Mouse (Mus musculus) intestine, embryonic 14.5 days (tissue): Measurements from ENCODE around the gene Clec4d. TPM values are rescaled to one million over a fixed set of nuclear protein-coding genes. Genes with fewer than 3 reads are reported as not detected.

Source experiments
- ATAC-seq: fragments of 200-750 bp; cut with Nextera tagmentation; replicated peaks from 2 replicates; pipeline ENCODE4 v1.8.0; 2017; ENCODE audit warnings: low read depth, moderate number of reproducible peaks, moderate TSS enrichment, moderate library complexity; ENCODE audit not compliant: low FRiP score, low TSS enrichment
- DNase-seq: peaks from one replicate; pipeline ENCODE4 v3.0.0-alpha.2; 2018; ENCODE audit warnings: low spot score
- H3K27ac ChIP-seq: fragments of 300-500 bp; sonication (generic); 2 replicates; pipeline ENCODE4 v1.5.1; 2014; ENCODE audit warnings: low read depth, mild to moderate bottlenecking, control low read depth
- H3K27me3 ChIP-seq: fragments of 300-500 bp; sonication (generic); replicated peaks from 2 replicates; pipeline ENCODE4 v1.6.1; 2014; ENCODE audit warnings: low read length, control low read depth; ENCODE audit not compliant: control insufficient read depth, insufficient read depth
- H3K36me3 ChIP-seq: fragments of 300-500 bp; sonication (generic); 2 replicates; pipeline ENCODE4 v1.6.1; 2014; ENCODE audit warnings: low read length, control low read depth; ENCODE audit not compliant: control insufficient read depth, insufficient read depth
- H3K4me1 ChIP-seq: fragments of 300-500 bp; sonication (generic); replicated peaks from 2 replicates; pipeline ENCODE4 v1.6.1; 2014; ENCODE audit warnings: low read length, control low read depth, mixed read lengths; ENCODE audit not compliant: control insufficient read depth, insufficient read depth
- H3K4me2 ChIP-seq: fragments of 300-500 bp; sonication (generic); 2 replicates; pipeline ENCODE4 v1.6.1; 2014; ENCODE audit warnings: low read length
- H3K4me3 ChIP-seq: fragments of 300-500 bp; sonication (generic); 2 replicates; pipeline ENCODE4 v1.5.1; 2014; ENCODE audit warnings: low read depth, low read length, control low read depth, mixed read lengths
- H3K9ac ChIP-seq: fragments of 300-500 bp; sonication (generic); 2 replicates; pipeline ENCODE4 v1.6.1; 2014; ENCODE audit warnings: mild to moderate bottlenecking, low read length
- H3K9me3 ChIP-seq: fragments of 300-500 bp; sonication (generic); 2 replicates; pipeline ENCODE4 v1.6.1; 2016; ENCODE audit warnings: low read length, control low read depth; ENCODE audit not compliant: control insufficient read depth
- WGBS: fragments of 180-500 bp; shearing (Covaris S2); extraction: QIAGEN DNeasy Blood & Tissue Kit; methylation state at CpG from one replicate; pipeline ENCODE4 v1.1.7; 2014; 5-methylcytosine and 5-hydroxymethylcytosine counted together
- polyA plus RNA-seq: library from polyadenylated mRNA; unstranded; fragments of >200 nt; fragmentation: Nextera tagmentation; extraction: Ambion mirVana; gene quantifications from 2 replicates; pipeline ENCODE4 v1.2.1, GENCODE M21; 2014

Gene Clec4d
- polyA plus RNA-seq, 1 experiment from 2014 or later: not detected

DNA sequence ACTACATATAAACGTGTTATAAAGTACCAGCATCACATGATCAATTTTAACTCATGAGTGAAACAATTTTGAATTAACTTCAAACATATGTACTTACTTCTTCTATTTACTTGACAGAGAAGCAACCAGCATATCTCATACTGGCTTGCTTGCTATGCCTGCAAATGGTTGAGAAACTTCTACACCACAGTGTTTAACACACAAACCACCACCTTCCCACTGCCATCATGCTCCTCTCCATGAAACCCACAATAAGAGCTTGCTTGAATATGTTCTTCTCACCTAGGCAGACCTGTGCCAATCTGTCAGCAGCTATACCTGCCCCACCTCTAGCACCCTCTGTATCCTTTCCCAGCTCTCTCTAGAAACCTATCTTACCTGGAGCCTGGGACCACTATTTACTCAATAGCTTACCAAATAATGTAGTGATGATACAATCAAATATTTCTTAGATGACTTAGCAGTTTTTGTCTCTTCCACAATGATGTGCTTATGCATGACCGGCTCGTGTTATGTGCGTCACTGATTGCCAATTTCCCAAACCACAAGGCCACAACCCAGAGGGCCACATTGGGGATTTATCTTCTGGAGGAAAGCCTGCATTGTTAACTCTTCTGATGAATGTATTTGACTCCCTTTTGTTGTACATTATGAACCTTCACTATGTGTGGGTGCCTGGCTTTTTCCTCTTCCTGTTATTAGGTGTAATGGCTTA is 1.9 kb upstream of the Clec4d start:
- H3K27me3 ChIP-seq: no peaks in the 10 kb centered on the region
- ATAC-seq (no peak), DNase-seq (no peak)
- 87% methylated on average over 4 of the region's 4 CpGs for WGBS
- H3K9ac ChIP-seq: no peak overlapping the region
- no peak overlapping the region for H3K4me3 ChIP-seq
- no peaks in the 10 kb centered on the region for H3K36me3 ChIP-seq
- H3K4me2 ChIP-seq: no peak overlapping the region
- no peak overlapping the region for H3K27ac ChIP-seq
- H3K9me3 ChIP-seq: no peaks in the 10 kb centered on the region
- H3K4me1 ChIP-seq: no peaks in the 10 kb centered on the region

DNA sequence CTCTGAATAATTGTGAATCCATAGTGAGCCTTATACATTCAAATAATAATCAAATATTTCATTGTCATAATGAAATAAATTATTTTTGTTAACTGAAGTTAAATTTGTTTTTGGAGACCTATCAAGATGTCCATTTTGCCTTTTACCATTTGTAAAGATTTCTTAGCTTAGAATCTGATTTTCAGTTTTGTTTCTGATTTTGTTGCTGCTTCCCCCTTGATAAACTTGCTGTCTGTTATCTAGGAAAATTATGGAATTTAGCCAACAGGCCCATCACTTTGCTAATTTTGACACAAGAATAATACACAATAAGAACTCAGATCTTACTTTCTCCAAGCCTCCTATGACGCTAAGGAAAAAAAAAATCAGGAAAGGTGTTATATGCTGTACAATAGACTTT is 1.0 kb upstream of the Clec4d start:
- Histone ChIP-seq H3K36me3 (no peaks in the 10 kb centered on the region), H3K9ac (no peak overlapping the region), H3K4me3 (no peak overlapping the region), H3K27me3 (no peaks in the 10 kb centered on the region), H3K9me3 (no peaks in the 10 kb centered on the region), H3K4me2 (no peak overlapping the region), H3K4me1 (no peaks in the 10 kb centered on the region), H3K27ac (no peak overlapping the region)
- 79% methylated on average over 1 of the region's 1 CpGs for WGBS
- ATAC-seq: no peak
- DNase-seq: no peak

- Histone ChIP-seq H3K27ac (no peak overlapping the region), H3K9ac (no peak overlapping the region), H3K27me3 (no peaks in the 10 kb centered on the region), H3K4me2 (no peak overlapping the region), H3K4me3 (no peak overlapping the region), H3K9me3 (no peaks in the 10 kb centered on the region), H3K36me3 (no peaks in the 10 kb centered on the region), H3K4me1 (no peaks in the 10 kb centered on the region)
- DNase-seq (no peak), ATAC-seq (no peak)
- 91% methylated on average over 3 of the region's 3 CpGs for WGBS
Observed at GRCm38 (mm10) chr6:123264194-123264593, 2.3 kb downstream of the Clec4d start.

- Histone ChIP-seq H3K4me2 (no peak overlapping the region), H3K9ac (no peak overlapping the region)
Observed at GRCm38 (mm10) chr6:123265809-123266208, 3.9 kb downstream of the Clec4d start.

GRCm38 (mm10) chr6:123266945-123267344 is 5.0 kb downstream of the Clec4d start:
- Histone ChIP-seq H3K4me1 (no peaks in the 10 kb centered on the region), H3K4me3 (no peak overlapping the region), H3K9me3 (no peaks in the 10 kb centered on the region), H3K4me2 (no peak overlapping the region), H3K27me3 (no peaks in the 10 kb centered on the region), H3K9ac (no peak overlapping the region), H3K36me3 (no peaks in the 10 kb centered on the region), H3K27ac (no peak overlapping the region)
- DNase-seq (no peak), ATAC-seq (no peak)
- WGBS: 73% methylated on average over 5 of the region's 5 CpGs

More at GRCm38 (mm10) chr6:123265809-123266208, 3.9 kb downstream of the Clec4d start:
- no peak for ATAC-seq
- DNase-seq: no peak
- Histone ChIP-seq H3K4me1 (no peaks in the 10 kb centered on the region), H3K27ac (no peak overlapping the region), H3K27me3 (no peaks in the 10 kb centered on the region), H3K9me3 (no peaks in the 10 kb centered on the region), H3K4me3 (no peak overlapping the region), H3K36me3 (no peaks in the 10 kb centered on the region)
- WGBS: 90% methylated on average over 4 of the region's 4 CpGs

- 85% methylated on average over 2 of the region's 2 CpGs for WGBS
- Histone ChIP-seq H3K9me3 (no peaks in the 10 kb centered on the region), H3K4me1 (no peaks in the 10 kb centered on the region), H3K9ac (no peak overlapping the region), H3K36me3 (no peaks in the 10 kb centered on the region), H3K27ac (no peak overlapping the region), H3K4me3 (no peak overlapping the region), H3K4me2 (no peak overlapping the region), H3K27me3 (no peaks in the 10 kb centered on the region)
- ATAC-seq (no peak), DNase-seq (no peak)
Observed at GRCm38 (mm10) chr6:123279443-123279842, 17.5 kb downstream of the Clec4d start.

- H3K27ac ChIP-seq: no peak overlapping the region
- no peak overlapping the region for H3K4me3 ChIP-seq
- H3K9me3 ChIP-seq: no peaks in the 10 kb centered on the region
- H3K27me3 ChIP-seq: no peaks in the 10 kb centered on the region
- DNase-seq (no peak), ATAC-seq (no peak)
- H3K4me1 ChIP-seq: no peaks in the 10 kb centered on the region
- no peak overlapping the region for H3K9ac ChIP-seq
- 78% methylated on average over 2 of the region's 2 CpGs for WGBS
- H3K36me3 ChIP-seq: no peaks in the 10 kb centered on the region
- no peak overlapping the region for H3K4me2 ChIP-seq
Observed at GRCm38 (mm10) chr6:123286311-123286710, 24.4 kb downstream of the Clec4d start.

DNA sequence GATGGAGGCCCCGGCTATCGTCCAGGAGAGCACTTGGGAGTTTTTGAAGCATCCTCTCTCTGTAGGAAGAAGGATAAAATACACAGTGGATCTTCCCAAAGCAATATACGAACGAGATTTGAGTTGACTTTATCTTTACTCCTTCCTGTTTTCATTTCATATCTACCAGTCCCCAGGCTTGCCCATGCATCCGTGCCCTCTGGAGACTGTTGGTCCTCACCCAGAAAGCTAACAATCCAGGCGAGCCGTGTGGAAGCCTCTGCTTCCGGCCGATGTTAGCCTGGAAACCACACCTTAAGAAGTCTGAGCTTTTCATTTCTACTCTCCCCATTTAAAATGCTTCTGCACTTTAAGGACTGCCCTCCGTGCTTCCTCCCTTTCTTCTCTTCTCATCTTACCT is 27.0 kb downstream of the Clec4d start:
- H3K27ac ChIP-seq: no peak overlapping the region
- no peak overlapping the region for H3K9ac ChIP-seq
- H3K4me3 ChIP-seq: no peak overlapping the region
- H3K4me1 ChIP-seq: no peaks in the 10 kb centered on the region
- ATAC-seq: no peak
- H3K4me2 ChIP-seq: no peak overlapping the region
- no peaks in the 10 kb centered on the region for H3K9me3 ChIP-seq
- DNase-seq: no peak
- 81% methylated on average over 10 of the region's 10 CpGs for WGBS
- no peaks in the 10 kb centered on the region for H3K27me3 ChIP-seq
- H3K36me3 ChIP-seq: no peaks in the 10 kb centered on the region

- Histone ChIP-seq H3K27ac (no peak within 1 kb of the TSS), H3K4me1 (no peaks in the 10 kb centered on the region), H3K9ac (no peak within 1 kb of the TSS), H3K4me3 (no peak within 1 kb of the TSS), H3K9me3 (no peaks in the 10 kb centered on the region), H3K27me3 (no peaks in the 10 kb centered on the region), H3K4me2 (no peak within 1 kb of the TSS), H3K36me3 (no peaks in the 10 kb centered on the region)
- 86% methylated on average over 4 of the region's 4 CpGs for WGBS
- DNase-seq (no peak), ATAC-seq (no peak)
Observed at GRCm38 (mm10) chr6:123289753-123290152, 27.8 kb downstream of the Clec4d start, which contains the start of gene Clec4e. Clec4e (minus strand) TSS chr6:123289870.
